Mouse (Mus musculus): ENCODE data around the gene Cdc14b. TPM values are rescaled to one million over a fixed set of nuclear protein-coding genes. Genes with fewer than 3 reads are reported as not detected.

Gene Cdc14b
- polyA plus RNA-seq, 1 experiment from 2014 or later = 29.6 TPM

- no peak overlapping the region for H3K4me3 ChIP-seq (replicated peaks)
- no peak overlapping the region for H3K4me2 ChIP-seq
- no peaks in the 10 kb centered on the region for H3K27me3 ChIP-seq
- peaks cover 32% of the 10 kb centered on the region for H3K4me1 ChIP-seq (replicated peaks)
- WGBS = 39% methylated on average over 3 of the region's 3 CpGs
- H3K27ac ChIP-seq = peak overlapping the region; percentile 86
- no peaks in the 10 kb centered on the region for H3K36me3 ChIP-seq
- H3K9ac ChIP-seq (replicated peaks) = no peak overlapping the region
- H3K9me3 ChIP-seq = no peaks in the 10 kb centered on the region
- no peak for ATAC-seq (ENCODE audit: insufficient number of reproducible peaks, insufficient read depth, low FRiP score, low TSS enrichment, low read depth)
Observed at GRCm38 (mm10) chr13:64235777-64236176, 39.3 kb downstream of the Cdc14b start.

DNA sequence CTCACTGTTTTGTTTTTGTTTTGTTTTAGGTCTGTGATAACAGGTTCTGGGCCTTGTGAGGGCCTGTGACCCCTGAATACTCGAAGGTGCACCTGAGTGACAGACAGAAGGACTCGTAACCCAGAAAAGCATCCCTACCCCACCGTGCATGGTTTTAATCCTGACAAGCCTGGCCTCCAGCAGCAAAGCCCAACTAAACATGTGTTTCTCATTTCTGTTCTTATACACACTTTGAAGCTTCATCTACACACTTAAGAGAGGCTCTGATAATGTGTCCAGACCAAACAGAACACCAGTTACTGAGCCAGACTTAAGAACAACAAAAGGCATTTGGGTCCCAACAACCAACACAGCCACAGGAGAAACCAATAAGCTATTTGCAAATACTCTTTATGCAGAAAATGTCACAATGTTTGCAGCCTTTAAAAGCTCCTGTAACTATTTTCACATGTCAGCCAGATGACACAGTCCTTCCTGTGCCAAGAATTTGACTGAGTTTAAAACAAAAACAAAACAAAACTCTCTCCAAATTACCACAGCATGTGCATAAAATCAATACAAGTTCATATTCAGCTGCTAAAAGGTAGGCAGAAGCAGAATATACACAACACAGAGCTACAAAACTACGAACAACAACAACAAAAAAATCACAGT lies 39.9 kb downstream of the Cdc14b start:
- H3K4me1 ChIP-seq (replicated peaks) = peaks cover 32% of the 10 kb centered on the region
- no peaks in the 10 kb centered on the region for H3K27me3 ChIP-seq
- ATAC-seq (ENCODE audit: insufficient number of reproducible peaks, insufficient read depth, low FRiP score, low TSS enrichment, low read depth) = peak; percentile 44; the same call in 1 of the 2 replicates
- 26% methylated on average over 4 of the region's 4 CpGs for WGBS
- peak overlapping the region; percentile 86 for H3K27ac ChIP-seq
- no peaks in the 10 kb centered on the region for H3K9me3 ChIP-seq
- H3K36me3 ChIP-seq = no peaks in the 10 kb centered on the region
- H3K9ac ChIP-seq (replicated peaks) = no peak overlapping the region
- H3K4me3 ChIP-seq (replicated peaks) = no peak overlapping the region
- no peak overlapping the region for H3K4me2 ChIP-seq

GRCm38 (mm10) chr13:64233139-64233538 lies 42.0 kb downstream of the Cdc14b start:
- no peak for ATAC-seq (ENCODE audit: insufficient number of reproducible peaks, insufficient read depth, low FRiP score, low TSS enrichment, low read depth)
- Histone ChIP-seq H3K27me3 (no peaks in the 10 kb centered on the region), H3K4me3 (replicated peaks) (no peak overlapping the region), H3K9ac (replicated peaks) (no peak overlapping the region), H3K36me3 (no peaks in the 10 kb centered on the region), H3K27ac (no peak overlapping the region), H3K4me2 (no peak overlapping the region), H3K9me3 (no peaks in the 10 kb centered on the region), H3K4me1 (replicated peaks) (peaks cover 32% of the 10 kb centered on the region)
- 86% methylated on average over 4 of the region's 4 CpGs for WGBS

DNA sequence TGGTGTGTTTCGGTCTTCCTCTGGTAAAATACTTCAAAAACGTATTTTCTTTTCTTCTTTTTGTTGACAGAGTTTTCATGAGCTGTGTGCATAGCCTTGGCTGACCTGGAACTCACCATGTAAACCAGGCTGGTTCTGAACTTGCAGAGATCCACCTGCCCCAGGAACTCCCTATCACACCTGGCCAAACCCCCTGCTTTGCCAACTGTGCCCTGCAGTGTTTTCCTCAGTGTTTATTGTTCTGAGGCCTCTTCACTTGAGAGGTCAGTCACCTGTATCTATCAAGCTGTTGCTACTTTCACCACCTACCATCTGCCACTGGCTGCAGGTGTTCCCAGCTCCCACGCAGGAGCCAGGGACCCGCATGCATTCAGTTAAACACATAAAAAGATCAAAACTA lies 48.4 kb downstream of the Cdc14b start:
- Histone ChIP-seq H3K9me3 (no peaks in the 10 kb centered on the region), H3K27ac (no peak overlapping the region), H3K27me3 (no peaks in the 10 kb centered on the region), H3K4me3 (replicated peaks) (no peak overlapping the region), H3K4me2 (no peak overlapping the region), H3K4me1 (replicated peaks) (no peaks in the 10 kb centered on the region), H3K36me3 (no peaks in the 10 kb centered on the region), H3K9ac (replicated peaks) (no peak overlapping the region)
- WGBS = 86% methylated on average over 4 of the region's 4 CpGs
- no peak for ATAC-seq (ENCODE audit: insufficient number of reproducible peaks, insufficient read depth, low FRiP score, low TSS enrichment, low read depth)

DNA sequence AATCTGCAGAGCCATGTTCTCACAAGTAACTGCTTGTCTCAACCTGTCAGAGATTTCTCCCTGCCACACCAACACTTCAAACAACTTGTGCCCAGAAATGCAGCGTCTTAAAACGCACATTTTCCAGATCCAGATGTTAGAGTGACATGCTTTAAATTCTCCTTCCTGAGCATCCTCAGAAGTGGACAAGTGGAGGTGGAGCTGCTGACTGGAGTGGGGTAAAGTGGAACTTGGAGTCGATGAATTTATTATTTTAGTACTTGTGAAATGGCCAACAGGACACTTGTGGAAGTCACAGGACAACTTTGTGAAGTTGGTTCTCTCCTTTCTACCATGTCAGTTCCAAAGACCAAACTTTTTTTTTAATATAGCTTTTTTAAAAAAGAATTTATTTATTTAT lies 49.4 kb downstream of the Cdc14b start:
- WGBS = 68% methylated on average over 3 of the region's 3 CpGs
- Histone ChIP-seq H3K4me2 (no peak overlapping the region), H3K36me3 (no peaks in the 10 kb centered on the region), H3K9me3 (no peaks in the 10 kb centered on the region), H3K4me3 (replicated peaks) (no peak overlapping the region), H3K27me3 (no peaks in the 10 kb centered on the region), H3K27ac (no peak overlapping the region), H3K9ac (replicated peaks) (no peak overlapping the region), H3K4me1 (replicated peaks) (no peaks in the 10 kb centered on the region)
- no peak for ATAC-seq (ENCODE audit: insufficient number of reproducible peaks, insufficient read depth, low FRiP score, low TSS enrichment, low read depth)

GRCm38 (mm10) chr13:64214891-64215290 lies 60.2 kb downstream of the Cdc14b start:
- Histone ChIP-seq H3K27ac (no peak overlapping the region), H3K4me1 (replicated peaks) (no peaks in the 10 kb centered on the region), H3K4me2 (no peak overlapping the region), H3K27me3 (no peaks in the 10 kb centered on the region), H3K9ac (replicated peaks) (no peak overlapping the region), H3K9me3 (no peaks in the 10 kb centered on the region), H3K4me3 (replicated peaks) (no peak overlapping the region), H3K36me3 (peaks cover 29% of the 10 kb centered on the region; the same call in 1 of the 2 replicates)
- ATAC-seq (ENCODE audit: insufficient number of reproducible peaks, insufficient read depth, low FRiP score, low TSS enrichment, low read depth) = no peak
- 91% methylated on average over 5 of the region's 5 CpGs for WGBS

GRCm38 (mm10) chr13:64211995-64212603 lies 63.0 kb downstream of the Cdc14b start:
- H3K4me1 ChIP-seq (replicated peaks) = no peaks in the 10 kb centered on the region
- H3K27me3 ChIP-seq = no peaks in the 10 kb centered on the region
- ATAC-seq (ENCODE audit: insufficient number of reproducible peaks, insufficient read depth, low FRiP score, low TSS enrichment, low read depth) = no peak
- WGBS = 88% methylated on average over 5 of the region's 5 CpGs
- no peaks in the 10 kb centered on the region for H3K9me3 ChIP-seq
- H3K27ac ChIP-seq = no peak overlapping the region
- no peak overlapping the region for H3K9ac ChIP-seq (replicated peaks)
- H3K4me3 ChIP-seq (replicated peaks) = no peak overlapping the region
- H3K4me2 ChIP-seq = no peak overlapping the region
- H3K36me3 ChIP-seq = peaks cover 33% of the 10 kb centered on the region; the same call in 1 of the 2 replicates

- Histone ChIP-seq H3K4me1 (replicated peaks) (peaks cover 8% of the 10 kb centered on the region), H3K9me3 (no peaks in the 10 kb centered on the region), H3K36me3 (peaks cover 33% of the 10 kb centered on the region), H3K27ac (no peak overlapping the region), H3K27me3 (no peaks in the 10 kb centered on the region), H3K4me3 (replicated peaks) (no peak overlapping the region), H3K4me2 (no peak overlapping the region), H3K9ac (replicated peaks) (no peak overlapping the region)
- 88% methylated on average over 6 of the region's 6 CpGs for WGBS
- no peak for ATAC-seq (ENCODE audit: insufficient number of reproducible peaks, insufficient read depth, low FRiP score, low TSS enrichment, low read depth)
Observed at GRCm38 (mm10) chr13:64208146-64208545, 66.9 kb downstream of the Cdc14b start.

DNA sequence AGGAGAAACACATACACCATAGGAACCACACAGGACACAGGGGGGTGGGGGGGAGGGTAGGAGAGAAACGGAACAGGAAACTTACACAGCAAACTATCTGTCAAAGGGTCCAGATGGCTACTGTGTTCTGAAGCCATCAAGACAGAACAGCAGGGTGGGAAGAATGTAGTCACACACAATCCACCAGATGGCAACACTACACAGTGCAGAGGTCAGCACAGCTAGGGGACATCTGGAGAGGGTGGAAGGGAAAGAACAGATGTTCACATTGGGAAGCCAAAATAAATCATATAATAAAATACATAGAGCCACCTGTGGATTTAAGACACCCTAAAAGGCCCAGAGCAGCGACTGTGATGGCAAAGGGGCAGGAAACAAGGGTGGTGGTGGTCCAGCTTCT lies 69.9 kb downstream of the Cdc14b start:
- peak; percentile 84 for ATAC-seq (ENCODE audit: insufficient number of reproducible peaks, insufficient read depth, low FRiP score, low TSS enrichment, low read depth)
- peaks cover 13% of the 10 kb centered on the region for H3K4me1 ChIP-seq (replicated peaks)

DNA sequence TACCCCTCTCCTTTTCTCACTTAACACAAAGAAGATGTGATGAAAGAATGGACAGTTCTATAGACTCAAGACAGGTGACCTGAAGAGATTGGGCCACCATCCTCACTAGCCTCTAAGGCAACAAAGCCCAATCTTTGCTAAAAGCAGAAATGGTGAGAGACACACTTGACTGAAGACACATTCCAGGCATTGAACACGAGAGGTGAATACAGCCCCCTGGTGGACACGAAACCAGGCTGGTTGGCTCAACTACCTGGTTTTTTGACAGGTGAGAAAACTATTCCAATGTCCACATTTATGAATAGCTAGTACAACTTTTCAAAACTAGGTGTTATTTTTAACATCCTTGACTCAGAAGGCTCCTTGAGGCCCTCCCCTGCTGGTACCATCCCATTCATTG lies 70.4 kb downstream of the Cdc14b start:
- H3K27me3 ChIP-seq = no peaks in the 10 kb centered on the region
- no peak for ATAC-seq (ENCODE audit: insufficient number of reproducible peaks, insufficient read depth, low FRiP score, low TSS enrichment, low read depth)
- H3K4me1 ChIP-seq (replicated peaks) = peaks cover 13% of the 10 kb centered on the region
- H3K9me3 ChIP-seq = no peaks in the 10 kb centered on the region
- peaks cover 30% of the 10 kb centered on the region for H3K36me3 ChIP-seq
- no peak overlapping the region for H3K4me3 ChIP-seq (replicated peaks)
- H3K9ac ChIP-seq (replicated peaks) = no peak overlapping the region
- no peak overlapping the region for H3K4me2 ChIP-seq
- H3K27ac ChIP-seq = no peak overlapping the region
- 70% methylated on average over 2 of the region's 2 CpGs for WGBS

More for the DNA sequence above, 69.9 kb downstream of the Cdc14b start:
- no peak overlapping the region for H3K4me3 ChIP-seq (replicated peaks)
- 21% methylated on average over 2 of the region's 2 CpGs for WGBS
- H3K27ac ChIP-seq = no peak overlapping the region
- peaks cover 33% of the 10 kb centered on the region for H3K36me3 ChIP-seq
- H3K4me2 ChIP-seq = no peak overlapping the region
- no peaks in the 10 kb centered on the region for H3K9me3 ChIP-seq
- no peak overlapping the region for H3K9ac ChIP-seq (replicated peaks)
- no peaks in the 10 kb centered on the region for H3K27me3 ChIP-seq

GRCm38 (mm10) chr13:64200911-64201310 lies 74.2 kb downstream of the Cdc14b start:
- Histone ChIP-seq H3K9me3 (no peaks in the 10 kb centered on the region), H3K9ac (replicated peaks) (no peak overlapping the region), H3K4me1 (replicated peaks) (peaks cover 13% of the 10 kb centered on the region), H3K36me3 (peaks cover 28% of the 10 kb centered on the region), H3K27ac (no peak overlapping the region), H3K27me3 (no peaks in the 10 kb centered on the region), H3K4me3 (replicated peaks) (no peak overlapping the region), H3K4me2 (no peak overlapping the region)
- WGBS = 99% methylated on average over 4 of the region's 4 CpGs
- ATAC-seq (ENCODE audit: insufficient number of reproducible peaks, insufficient read depth, low FRiP score, low TSS enrichment, low read depth) = no peak

DNA sequence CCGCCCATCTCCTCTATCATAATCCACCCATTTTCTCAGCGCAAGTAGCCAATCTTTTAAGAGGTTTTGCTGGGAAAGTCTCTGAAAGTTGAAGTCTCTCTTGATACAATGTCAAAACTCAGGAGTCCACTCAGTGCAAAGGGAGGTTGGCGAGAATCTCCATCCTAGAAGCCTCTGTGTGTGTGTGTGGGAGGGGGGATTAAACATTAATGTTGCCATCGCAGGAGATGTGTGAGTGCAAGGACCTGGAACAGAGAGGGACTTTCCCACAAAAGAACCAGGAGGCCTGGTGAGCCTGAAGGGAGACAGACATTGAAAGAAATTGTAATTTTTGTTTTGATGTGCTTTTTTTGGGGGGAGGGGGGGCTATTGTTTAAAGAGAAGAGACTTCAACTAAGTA lies 76.8 kb downstream of the Cdc14b start:
- Histone ChIP-seq H3K4me1 (replicated peaks) (0 out of 2 replicates have a peak, but pooled peaks cover 5% of the 10 kb centered on the region), H3K27ac (no peak overlapping the region), H3K27me3 (no peaks in the 10 kb centered on the region), H3K9ac (replicated peaks) (no peak overlapping the region), H3K4me3 (replicated peaks) (no peak overlapping the region), H3K4me2 (no peak overlapping the region), H3K36me3 (peaks cover 27% of the 10 kb centered on the region), H3K9me3 (no peaks in the 10 kb centered on the region)
- ATAC-seq (ENCODE audit: insufficient number of reproducible peaks, insufficient read depth, low FRiP score, low TSS enrichment, low read depth) = no peak
- WGBS = 95% methylated on average over 4 of the region's 4 CpGs
